Mouse (Mus musculus) embryonic facial prominence, embryonic 11.5 days (tissue): ENCODE measurements around the gene Olfr1179. TPM values are rescaled to one million over a fixed set of nuclear protein-coding genes. Genes with fewer than 3 reads are reported as not detected.

Experiments used
- polyA plus RNA-seq: library from polyadenylated mRNA; unstranded; fragments of >200 nt; fragmentation: Nextera tagmentation; extraction: Ambion mirVana; gene quantifications from 2 replicates; pipeline ENCODE4 v1.2.1, GENCODE M21; 2014

Olfr1179 gene
- polyA plus RNA-seq, 1 experiment from 2014 or later, result not detected

Other genes with a start within 250 kb of the Olfr1179 start
- not detected in 2 replicates for gene Olfr1168, start 224.6 kb downstream of the Olfr1179 start, polyA plus RNA-seq
- gene Olfr1170, start 178.1 kb downstream of the Olfr1179 start, polyA plus RNA-seq, result not detected in 2 replicates
- gene Olfr1173, start 126.6 kb downstream of the Olfr1179 start, polyA plus RNA-seq, result not detected in 2 replicates
- not detected in 2 replicates for gene Olfr1174-ps, start 91.3 kb downstream of the Olfr1179 start, polyA plus RNA-seq
- gene Olfr1175-ps, start 79.2 kb downstream of the Olfr1179 start, polyA plus RNA-seq, result not detected in 2 replicates
- not detected in 2 replicates for gene Olfr1176, start 69.7 kb downstream of the Olfr1179 start, polyA plus RNA-seq
- not detected in 2 replicates for gene Olfr1177-ps, start 60.0 kb downstream of the Olfr1179 start, polyA plus RNA-seq
- gene Olfr1178, start 19.4 kb downstream of the Olfr1179 start, polyA plus RNA-seq, result not detected in 2 replicates
- gene Olfr1180, start 12.7 kb upstream of the Olfr1179 start, polyA plus RNA-seq, result not detected in 2 replicates
- gene Olfr1181, start 19.7 kb upstream of the Olfr1179 start, polyA plus RNA-seq, result not detected in 2 replicates
- gene Gm13757, start 42.7 kb upstream of the Olfr1179 start, polyA plus RNA-seq, result not detected in 2 replicates
- not detected in 2 replicates for gene Olfr1183, start 48.4 kb upstream of the Olfr1179 start, polyA plus RNA-seq
- gene Olfr1184, start 77.1 kb upstream of the Olfr1179 start, polyA plus RNA-seq, result not detected in 2 replicates
- not detected in 2 replicates for gene Olfr1185-ps1, start 86.9 kb upstream of the Olfr1179 start, polyA plus RNA-seq
- not detected in 2 replicates for gene Olfr1186, start 112.1 kb upstream of the Olfr1179 start, polyA plus RNA-seq
- not detected in 2 replicates for gene Olfr1188, start 150.5 kb upstream of the Olfr1179 start, polyA plus RNA-seq
- not detected in 2 replicates for gene Olfr1189, start 180.0 kb upstream of the Olfr1179 start, polyA plus RNA-seq
- not detected in 2 replicates for gene Olfr1191-ps1, start 234.1 kb upstream of the Olfr1179 start, polyA plus RNA-seq
- not detected in 2 replicates for gene Olfr1192-ps1, start 242.1 kb upstream of the Olfr1179 start, polyA plus RNA-seq